Mouse (Mus musculus): Measurements from ENCODE around the gene S100g. TPM values are rescaled to one million over a fixed set of nuclear protein-coding genes. Genes with fewer than 3 reads are reported as not detected.

The S100g gene
- 1.0 and 6.2 TPM in 2 replicates for polyA plus RNA-seq (2012; rRNA removed)

DNA sequence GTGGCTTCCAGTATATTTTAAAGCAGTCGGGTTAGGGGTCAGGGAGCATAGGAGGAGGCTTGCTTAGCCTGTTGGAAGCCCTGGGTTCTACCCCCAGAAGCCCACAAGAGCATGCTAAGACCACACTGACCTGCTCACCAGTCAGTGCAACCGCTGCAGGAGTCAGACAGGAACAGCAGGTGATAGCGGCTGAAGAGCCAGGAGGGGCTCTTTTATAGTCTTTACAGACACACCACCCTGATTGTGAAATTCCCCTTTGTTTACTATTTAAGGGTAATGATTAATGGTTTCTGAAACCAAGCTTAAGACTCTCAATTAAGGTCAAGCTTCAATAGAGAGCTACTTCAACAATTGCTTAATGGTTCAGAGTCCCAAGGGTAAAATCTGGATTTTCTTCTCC lies at the start of gene S100g:
Gene S100g (minus strand): TSS at position 217 of the 400 bp plus-strand sequence.
- 37% methylated on average over 3 of the region's 3 CpGs for WGBS
- no peak for DNase-seq (ENCODE audit: low read depth, low spot score)

DNA sequence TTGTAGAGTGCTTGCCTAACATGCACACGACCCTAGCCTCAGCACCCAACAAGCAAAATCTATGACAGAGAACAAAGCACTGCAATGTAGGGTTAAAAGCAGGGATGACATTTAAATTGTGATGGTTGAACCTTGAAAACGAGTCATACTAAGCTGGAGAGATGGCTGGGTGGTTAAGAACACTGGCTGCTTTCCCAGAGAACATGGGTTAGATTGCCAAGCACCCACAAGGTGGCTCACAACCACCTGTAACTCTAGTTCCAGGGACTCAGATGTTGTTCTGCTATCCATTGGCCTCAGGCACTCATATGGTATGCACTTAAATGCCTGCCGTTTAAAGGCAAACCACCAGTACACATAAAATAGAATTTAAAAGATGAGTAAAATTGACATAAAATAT lies 27.7 kb upstream of the S100g start:
- no peak for DNase-seq (ENCODE audit: low read depth, low spot score)
- WGBS, result 48% methylated on average over 3 of the region's 3 CpGs

DNA sequence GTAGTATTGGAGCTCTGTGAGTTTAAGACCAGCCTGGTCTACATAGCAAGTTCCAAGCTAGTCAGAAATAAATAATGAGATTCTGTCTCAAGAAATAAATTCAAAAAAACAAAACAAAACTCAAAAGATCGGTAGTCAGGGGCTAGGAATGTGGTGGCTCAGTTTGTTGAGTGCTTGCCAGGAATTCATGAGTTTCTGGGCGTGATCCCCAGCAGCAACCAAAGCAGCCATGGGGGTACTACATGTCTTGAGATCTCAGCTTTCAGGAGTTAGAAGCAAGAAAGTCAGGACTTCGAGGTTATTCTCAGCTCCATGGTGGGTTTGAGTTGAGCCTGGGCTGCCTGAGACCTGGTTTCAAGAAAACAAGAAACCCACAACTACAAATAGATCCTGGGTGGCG lies 27.0 kb upstream of the S100g start:
- no peak for DNase-seq (ENCODE audit: low read depth, low spot score)
- WGBS, result 73% methylated on average over 4 of the region's 4 CpGs

DNA sequence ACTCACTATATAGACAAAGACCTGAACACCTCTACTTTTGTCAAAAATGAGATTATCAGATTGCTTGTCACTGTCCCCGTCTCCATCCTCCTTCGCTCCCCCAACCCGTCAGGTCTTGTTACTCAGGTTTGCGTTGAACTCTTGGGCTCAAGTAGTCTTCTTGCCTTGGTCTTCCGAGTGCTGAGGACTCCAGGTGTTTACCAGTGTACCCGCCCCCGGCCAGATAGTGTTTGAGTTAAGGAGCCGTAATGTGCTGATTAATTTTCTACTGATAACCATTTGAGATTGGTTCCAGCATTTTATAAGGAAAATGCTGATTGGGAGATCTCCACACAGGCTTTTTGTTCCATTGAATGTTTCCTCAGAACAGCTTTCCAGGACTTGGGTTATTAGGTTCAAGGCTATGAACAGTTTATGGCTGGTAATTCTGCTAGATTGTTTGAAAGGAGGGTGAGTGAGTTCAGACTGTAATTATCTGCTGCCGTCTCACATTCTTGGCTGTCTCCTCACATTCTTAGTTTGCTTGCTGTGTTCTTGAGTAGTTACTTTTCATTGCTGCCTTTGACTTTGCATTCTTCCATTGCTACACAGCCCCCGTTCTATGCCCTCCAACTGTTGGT lies 22.6 kb upstream of the S100g start:
- no peak for DNase-seq (ENCODE audit: low read depth, low spot score)
- 59% methylated on average over 10 of the region's 10 CpGs for WGBS

DNA sequence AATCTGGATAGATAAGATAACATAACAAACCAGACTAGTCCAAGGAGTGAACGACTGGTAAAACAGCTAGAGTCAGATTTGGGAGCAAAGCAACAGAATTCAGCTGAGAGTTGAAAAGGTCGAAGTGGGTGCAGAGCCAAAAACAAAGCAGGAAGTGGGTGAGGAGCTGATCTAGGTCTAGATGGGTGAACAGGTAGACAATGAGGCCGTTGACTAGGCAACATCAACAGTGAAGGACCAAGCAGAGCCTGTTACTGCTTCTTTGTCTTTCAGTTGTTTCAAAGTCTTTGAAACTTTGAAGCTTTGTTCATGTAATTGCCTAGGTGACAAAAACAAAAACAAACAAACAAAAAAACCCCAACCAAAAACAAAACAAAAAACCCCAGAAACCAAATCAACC lies 11.8 kb upstream of the S100g start:
- no peak for DNase-seq (ENCODE audit: low read depth, low spot score)
- WGBS, result 82% methylated on average over 3 of the region's 3 CpGs

DNA sequence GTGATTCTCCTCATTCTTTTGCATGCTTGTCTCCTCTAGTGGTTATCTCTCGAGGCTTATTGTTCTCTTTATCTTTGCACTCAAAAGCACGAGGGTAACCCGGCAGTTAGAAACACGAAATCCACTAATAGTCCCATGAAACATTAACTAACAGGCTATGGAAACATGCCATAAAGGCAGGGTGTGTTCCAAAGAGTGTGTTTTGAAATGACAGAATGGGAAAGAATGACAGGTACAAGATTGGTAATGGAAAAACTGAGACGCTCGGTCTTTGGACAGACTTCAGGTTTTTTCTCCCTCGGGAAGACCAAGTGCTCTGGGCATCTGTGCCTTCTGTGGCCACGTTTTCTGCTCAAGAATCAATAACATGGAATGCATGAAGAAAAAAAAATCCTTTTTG lies 3.1 kb upstream of the S100g start:
- WGBS, result 31% methylated on average over 8 of the region's 8 CpGs
- peak; percentile 61 for DNase-seq (ENCODE audit: low read depth, low spot score)

DNA sequence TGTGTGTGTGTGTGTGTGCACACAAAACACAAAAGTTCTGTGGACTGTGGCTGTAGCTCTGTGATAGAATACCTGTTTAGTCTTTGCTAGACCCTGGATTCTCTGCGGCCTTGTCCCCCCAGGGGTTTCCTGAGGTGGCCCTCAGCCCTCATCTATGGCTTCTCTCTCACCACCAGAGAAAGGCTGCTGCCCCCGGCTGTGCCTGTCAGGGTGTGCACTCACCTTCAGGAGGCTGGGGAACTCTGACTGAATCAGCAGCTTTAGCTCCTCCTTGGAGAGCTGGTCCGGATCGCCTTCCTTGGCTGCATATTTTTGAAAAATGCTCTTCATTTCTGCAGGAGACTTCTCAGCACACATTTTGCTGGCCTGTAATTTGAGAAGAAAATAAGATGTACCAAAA lies 559 bp downstream of the S100g start:
- WGBS, result 50% methylated on average over 4 of the region's 4 CpGs
- no peak for DNase-seq (ENCODE audit: low read depth, low spot score)

DNA sequence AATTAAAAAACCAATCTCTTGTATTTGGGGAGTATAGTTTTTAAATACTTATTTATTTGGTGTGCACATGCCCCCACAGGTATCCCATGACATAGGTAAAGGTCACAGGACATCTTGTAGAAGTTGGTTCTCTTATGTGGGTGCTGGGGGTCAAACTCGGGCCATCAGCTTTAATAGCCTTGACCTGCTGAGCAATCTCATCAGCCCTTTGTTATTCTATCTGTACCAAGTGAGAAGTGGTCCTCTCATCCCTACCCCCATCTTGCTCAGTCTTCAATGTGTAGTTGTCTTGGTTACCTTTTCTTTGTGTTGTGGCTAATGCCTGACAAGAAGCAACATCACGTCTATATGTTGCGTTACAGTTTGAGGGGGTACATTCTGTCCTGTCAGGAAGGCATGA lies 6.5 kb downstream of the S100g start:
- no peak for DNase-seq (ENCODE audit: low read depth, low spot score)
- 90% methylated on average over 3 of the region's 3 CpGs for WGBS

DNA sequence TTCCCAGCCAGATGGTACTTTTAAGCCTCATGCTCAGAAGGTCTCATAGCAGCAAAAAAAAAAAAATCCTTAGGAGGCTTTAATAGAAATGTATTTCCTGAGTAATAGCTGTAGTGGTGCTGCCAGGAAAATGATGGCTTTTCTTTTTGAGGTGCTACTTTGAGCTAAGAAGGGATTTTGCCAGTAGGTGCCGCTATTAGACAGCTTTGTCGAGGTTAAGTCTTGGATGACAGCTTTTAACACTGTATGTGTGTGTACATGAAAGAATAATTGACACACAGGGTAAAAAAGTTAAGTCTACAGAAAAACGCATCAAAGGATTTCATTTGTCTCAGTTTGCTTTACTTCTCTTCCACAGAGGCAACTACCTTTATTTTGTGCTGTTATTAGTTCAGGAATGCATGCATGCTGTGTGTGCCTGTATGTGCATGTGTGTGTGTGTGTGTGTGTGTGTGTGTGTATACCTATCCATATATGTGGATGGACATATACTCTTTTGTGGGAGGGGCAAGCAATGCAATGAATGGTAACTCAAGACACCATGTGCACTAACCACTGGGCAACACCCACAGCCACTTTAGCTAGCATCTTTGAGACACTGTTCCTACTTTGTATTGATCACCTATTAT lies 14.5 kb downstream of the S100g start:
- peak; percentile 11 for DNase-seq (ENCODE audit: low read depth, low spot score)
- WGBS, result 24% methylated on average over 3 of the region's 3 CpGs

DNA sequence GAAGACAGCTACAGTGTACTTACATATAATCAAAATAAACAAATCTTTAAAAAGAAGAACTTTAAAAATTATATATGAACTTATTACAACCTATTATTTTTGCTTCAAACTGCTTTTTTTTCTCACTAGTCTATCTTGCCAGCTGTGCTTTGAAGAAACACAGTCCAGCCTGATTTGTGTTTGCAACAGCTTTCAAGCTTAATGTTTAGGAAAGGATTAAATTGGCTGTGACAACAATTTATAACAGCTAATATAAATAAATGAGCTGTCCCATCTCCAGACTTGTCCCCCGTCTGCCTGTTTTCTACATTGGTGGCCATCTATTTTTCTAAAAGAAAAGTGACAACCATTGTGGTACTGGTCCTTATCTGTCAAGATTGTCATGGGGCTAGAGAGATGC lies 22.4 kb downstream of the S100g start:
- 74% methylated on average over 1 of the region's 1 CpGs for WGBS
- no peak for DNase-seq (ENCODE audit: low read depth, low spot score)

DNA sequence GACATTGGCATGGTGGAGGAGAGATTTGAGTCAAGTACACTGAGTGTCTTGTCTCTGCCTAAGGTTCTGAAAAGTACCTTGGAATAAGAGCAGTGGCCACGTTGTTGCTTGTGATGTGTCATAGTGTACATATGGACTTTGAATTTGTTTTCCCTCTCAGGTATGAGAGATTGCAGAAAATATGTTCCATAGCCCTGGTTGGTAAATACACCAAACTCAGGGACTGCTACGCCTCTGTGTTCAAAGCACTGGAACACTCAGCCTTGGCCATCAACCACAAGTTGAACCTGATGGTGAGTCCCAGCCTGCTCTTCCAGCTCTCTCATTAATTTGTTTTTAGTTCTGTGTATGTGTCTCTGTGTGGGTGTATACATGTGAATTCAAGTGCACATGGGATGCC lies 32.9 kb downstream of the S100g start:
- 73% methylated on average over 2 of the region's 2 CpGs for WGBS
- DNase-seq (ENCODE audit: low read depth, low spot score), result no peak

DNA sequence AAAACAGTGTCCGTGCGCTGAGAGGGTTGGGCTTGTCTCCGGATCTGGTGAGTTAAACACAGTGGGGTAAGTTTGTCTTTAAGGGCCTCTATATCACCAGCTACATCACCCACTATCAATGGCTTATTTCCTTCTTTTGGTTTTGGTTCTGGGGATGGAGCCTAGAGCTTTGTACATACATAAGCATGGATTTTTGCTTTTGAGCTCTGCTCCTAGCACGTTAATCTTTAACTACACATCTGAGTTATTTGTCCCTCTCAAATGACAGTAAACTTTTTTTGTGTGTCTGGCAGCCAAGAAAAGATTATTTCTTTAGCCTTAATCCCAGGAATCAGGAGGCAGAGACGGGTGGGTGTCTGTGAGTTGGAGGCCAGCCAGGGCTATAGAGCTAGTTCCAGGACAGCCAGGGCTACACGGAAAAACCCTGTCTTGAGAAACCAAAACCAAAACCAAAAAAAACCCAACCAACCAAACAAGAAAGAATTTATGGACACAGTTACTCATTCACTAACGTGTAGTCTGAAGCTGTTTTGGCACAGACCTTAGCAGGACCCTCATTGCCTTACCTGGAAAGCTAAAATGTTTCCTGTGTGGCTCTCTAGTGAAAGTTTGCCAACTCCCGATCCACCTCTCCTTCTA lies 42.8 kb downstream of the S100g start:
- DNase-seq (ENCODE audit: low read depth, low spot score), result peak; percentile 19
- 38% methylated on average over 8 of the region's 8 CpGs for WGBS

DNA sequence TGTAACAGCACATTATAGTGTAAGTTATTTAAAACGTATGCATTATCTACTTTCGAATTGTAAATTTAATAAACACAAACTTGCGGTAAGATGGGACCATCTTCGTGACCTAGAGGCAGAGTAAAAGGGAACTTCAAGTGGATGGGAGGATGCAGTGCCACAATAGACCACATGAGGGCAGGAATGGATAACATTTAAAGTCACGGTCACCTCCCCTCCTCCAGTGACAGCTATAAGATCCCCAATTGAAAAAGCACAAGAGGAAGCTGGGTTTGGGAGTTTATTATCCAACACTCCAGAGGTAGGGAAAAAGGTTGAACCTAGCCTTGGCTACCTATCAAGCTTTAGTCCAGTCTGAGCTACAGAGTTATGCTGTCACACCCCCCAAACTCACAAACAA lies 48.7 kb downstream of the S100g start:
- WGBS, result 23% methylated on average over 5 of the region's 5 CpGs
- no peak for DNase-seq (ENCODE audit: low read depth, low spot score)

DNA sequence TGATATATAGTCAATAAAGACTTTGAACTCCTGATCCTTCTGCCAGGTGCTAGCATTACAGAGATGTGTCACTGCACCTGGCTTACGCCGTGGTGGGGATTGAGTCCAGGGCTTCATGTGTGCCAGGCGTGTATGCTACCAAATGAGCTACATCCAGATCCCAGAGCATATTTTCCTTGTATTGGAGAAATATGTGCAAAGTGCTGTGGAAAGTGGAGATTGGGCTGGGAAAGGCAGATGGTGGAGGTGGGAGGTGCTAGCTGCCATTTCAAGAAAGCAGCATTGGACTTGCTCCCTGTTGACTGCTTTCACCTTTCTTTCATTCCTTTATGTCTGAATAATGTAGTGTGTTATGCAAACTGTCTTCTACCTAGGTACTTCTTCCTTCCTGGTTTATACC lies 50.7 kb downstream of the S100g start:
- DNase-seq (ENCODE audit: low read depth, low spot score), result no peak
- 68% methylated on average over 3 of the region's 3 CpGs for WGBS

Other genes starting within 250 kb of the S100g start
- gene Rbbp7, start 204.2 kb downstream of the S100g start, polyA plus RNA-seq (2012; rRNA removed), result 63.5 and 67.9 TPM in 2 replicates
- gene Txlng, start 135.1 kb downstream of the S100g start, polyA plus RNA-seq (2012; rRNA removed), result 2.9 and 3.5 TPM in 2 replicates
- gene Syap1, start 76.2 kb downstream of the S100g start, polyA plus RNA-seq (2012; rRNA removed), result 7.8 and 12.5 TPM in 2 replicates
- 7.6 and 7.7 TPM in 2 replicates for gene Ctps2, start 63.4 kb downstream of the S100g start, polyA plus RNA-seq (2012; rRNA removed)

Measured in large intestine, adult 2 months (tissue).